ENCODE assay signal across 24 mouse cellular contexts in genomic region chr9:99747731-99748130, GRCm38 (mm10). TPM values are rescaled to one million over a fixed set of nuclear protein-coding genes. Genes with fewer than 3 reads are reported as not detected.
DNase-seq lines count a peak whose midpoint lies in the region.
"Had no signal": no experiment of that assay in that cellular context is flagged by ENCODE, and none has a peak within 500 bp of the region (broad histone marks: within the 10 kb centered on the region; RNA-seq: fewer than 3 reads in every experiment).

No protein-coding gene starts in this region.

- intact Hi-C loops in left cerebral cortex, postnatal 10 days (cut with DNase I), result no loop called here

- peak; percentile 62 for DNase-seq in embryo, embryonic 10 days (ENCODE audit: low spot score)
- DNase-seq in embryo, embryonic 9.5 days (ENCODE audit: extremely low spot score), result peak; percentile 21
- DNase-seq in forelimb bud, embryonic 11.5 days (ENCODE audit: low read depth, low spot score), result peak; percentile 62
- DNase-seq in mesoderm, embryonic 11.5 days (ENCODE audit: low read depth, low spot score), result peak; percentile 12
- no peak for DNase-seq in urinary bladder, postnatal 25 days (ENCODE audit: low spot score)
- DNase-seq in urinary bladder, adult 18-20 months (ENCODE audit: low spot score in 2 of 2), result no peak
- DNase-seq in frontal cortex, postnatal 36 days (ENCODE audit: low spot score in 2 of 2), result no peak
- DNase-seq in left cerebral cortex, postnatal 10 days (ENCODE audit: extremely low spot score in 1 of 2, low spot score in 2 of 2), result no peak
- DNase-seq: adrenal gland, postnatal 10 days; adrenal gland, postnatal 36 days; cerebellum, adult 18-20 months; cerebellum, adult 9-11 months; cerebellum, postnatal 25 days; forebrain, postnatal 0 days; gastrocnemius, postnatal 10 days; gastrocnemius, postnatal 36 days; heart, adult 2 months; heart, postnatal 14 days; heart, postnatal 4 days had no signal

RNA-seq across cellular contexts. Expression of gene Cldn18, which starts 30.7 kb away (rescaled TPM):
- not detected for total RNA-seq in left cerebral cortex, postnatal 10 days (2021)
- total RNA-seq: adrenal gland, adult 18-20 months; adrenal gland, postnatal 10 days; adrenal gland, postnatal 36 days; common myeloid progenitor, adult 5-6 weeks; forebrain, postnatal 0 days; gastrocnemius, adult 18-20 months; gastrocnemius, postnatal 10 days; gastrocnemius, postnatal 36 days; granulocyte monocyte progenitor cell, adult 5-6 weeks; heart, adult 2 months; heart, postnatal 14 days; heart, postnatal 4 days; hindbrain, postnatal 0 days had no signal

Comparison
In these comparisons a context has a peak if more than half of its experiments do, and no peak if none do; other contexts are left out.
1. DNase-seq: peak in embryo, embryonic 10 days (single experiment), embryo, embryonic 9.5 days (single experiment), forelimb bud, embryonic 11.5 days (single experiment) and mesoderm, embryonic 11.5 days (single experiment); none in urinary bladder, postnatal 25 days (single experiment), urinary bladder, adult 18-20 months (0 of 2), frontal cortex, postnatal 36 days (0 of 2) and left cerebral cortex, postnatal 10 days (0 of 2).